Mouse (Mus musculus) macrophage (primary cell): Measurements from ENCODE around the gene Stpg1. TPM values are rescaled to one million over a fixed set of nuclear protein-coding genes. Genes with fewer than 3 reads are reported as not detected.

Experiments
- H3K27ac ChIP-seq: fragments of 350-480 bp; formaldehyde crosslinking; 2 replicates; pipeline ENCODE4 v1.9.0; 2021
- H3K36me3 ChIP-seq: fragments of 350-480 bp; formaldehyde crosslinking; 2 replicates; pipeline ENCODE4 v1.9.0; 2021; ENCODE audit errors: inconsistent target
- H3K4me3 ChIP-seq: fragments of 350-480 bp; formaldehyde crosslinking; 2 replicates; pipeline ENCODE4 v1.9.0; 2021; ENCODE audit errors: inconsistent target
- H3K79me2 ChIP-seq: fragments of 350-480 bp; formaldehyde crosslinking; 2 replicates; pipeline ENCODE4 v1.9.0; 2021; ENCODE audit errors: inconsistent target
- WGBS: methylation state at CpG from one replicate; pipeline ENCODE4 v1.1.7; 2026; ENCODE audit warnings: inconsistent platforms; ENCODE audit not compliant: missing documents; 5-methylcytosine and 5-hydroxymethylcytosine counted together
- polyA plus RNA-seq: library from polyadenylated mRNA; stranded (reverse); fragments of 250-400 nt; gene quantifications from 3 replicates; pipeline ENCODE4 v1.2.4, GENCODE M21; 2018; ENCODE audit warnings: inconsistent platforms

Stpg1 gene
- polyA plus RNA-seq, 1 experiment from 2014 or later, result 0.56 TPM

- H3K27ac ChIP-seq, result no peak overlapping the region
- no peaks in the 10 kb centered on the region for H3K36me3 ChIP-seq
- WGBS, result 79% methylated on average over 4 of the region's 4 CpGs
- H3K79me2 ChIP-seq, result no peaks in the 10 kb centered on the region
- no peak overlapping the region for H3K4me3 ChIP-seq
Measured at GRCm38 (mm10) chr4:135584838-135585237, 90.2 kb downstream of the Stpg1 start.

Other genes with a start within 250 kb of the Stpg1 start
- 149 to 188 TPM (median 173 TPM) in 3 replicates for gene Clic4, start 222.0 kb upstream of the Stpg1 start, polyA plus RNA-seq
- 79.8 to 270 TPM (median 92.9 TPM) in 3 replicates for gene Srrm1, start 141.5 kb upstream of the Stpg1 start, polyA plus RNA-seq
- gene Ncmap, start 96.6 kb upstream of the Stpg1 start, polyA plus RNA-seq, result not detected in 3 replicates
- gene Rcan3, start 60.9 kb upstream of the Stpg1 start, polyA plus RNA-seq, result 11.8 to 22.3 TPM (median 17.3 TPM) in 3 replicates
- gene Nipal3, start 248 bp downstream of the Stpg1 start, polyA plus RNA-seq, result 10.9 to 33.9 TPM (median 26.1 TPM) in 3 replicates
- gene Grhl3, start 78.8 kb downstream of the Stpg1 start, polyA plus RNA-seq, result not detected in 3 replicates
- 0.04 TPM in 1 of 3 replicates, not detected in the others for gene Ifnlr1, start 191.5 kb downstream of the Stpg1 start, polyA plus RNA-seq
- gene Il22ra1, start 233.4 kb downstream of the Stpg1 start, polyA plus RNA-seq, result not detected in 3 replicates